Mouse (Mus musculus): ENCODE results near the gene Cgn. TPM values are rescaled to one million over a fixed set of nuclear protein-coding genes. Genes with fewer than 3 reads are reported as not detected.

Cgn gene
- polyA plus RNA-seq (2012; ENCODE audit: low replicate concordance): 0.06 and 0.09 TPM in 2 replicates

DNA sequence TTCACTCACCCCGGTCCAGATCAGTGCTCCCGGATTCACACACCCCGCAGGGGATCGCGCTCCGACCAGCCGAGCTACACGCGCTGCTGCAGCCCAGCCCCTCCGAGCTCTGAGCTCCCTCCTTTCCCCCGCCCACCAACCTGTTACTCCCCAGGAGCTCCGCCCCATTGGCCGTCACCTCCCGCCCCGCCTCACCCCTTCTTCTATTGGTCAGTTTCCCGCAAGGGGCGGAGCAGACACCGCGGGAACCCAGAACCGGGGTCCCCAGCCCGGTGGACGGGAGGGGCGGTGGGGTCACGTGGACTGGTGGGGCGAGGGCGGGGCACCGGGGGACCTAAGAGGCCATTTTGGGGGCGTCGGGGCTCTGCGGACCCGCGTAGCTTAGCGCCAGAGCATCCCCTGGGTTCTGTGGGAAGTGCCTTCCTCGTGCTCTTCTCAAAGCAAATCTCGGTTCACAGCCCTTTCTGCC is at the start of gene Cgn:
TSS of gene Cgn (minus strand) at position 126 of the 469 bp plus-strand sequence.

Other genes starting within 250 kb of the Cgn start
- 8.7 and 10.8 TPM in 2 replicates for gene Snx27, start 203.8 kb downstream of the Cgn start, polyA plus RNA-seq (2012; ENCODE audit: low replicate concordance)
- not detected in 2 replicates for gene Gm10972, start 143.4 kb downstream of the Cgn start, polyA plus RNA-seq (2012; ENCODE audit: low replicate concordance)
- gene Tuft1, start 127.6 kb downstream of the Cgn start, polyA plus RNA-seq (2012; ENCODE audit: low replicate concordance): 0.30 and 1.9 TPM in 2 replicates
- not detected in 2 replicates for gene Selenbp2, start 92.9 kb downstream of the Cgn start, polyA plus RNA-seq (2012; ENCODE audit: low replicate concordance)
- gene Pogz, start 51.1 kb upstream of the Cgn start, polyA plus RNA-seq (2012; ENCODE audit: low replicate concordance): 72.2 and 97.0 TPM in 2 replicates
- 101 and 189 TPM in 2 replicates for gene Psmb4, start 100.5 kb upstream of the Cgn start, polyA plus RNA-seq (2012; ENCODE audit: low replicate concordance)
- 0.91 and 6.6 TPM in 2 replicates for gene Selenbp1, start 146.6 kb upstream of the Cgn start, polyA plus RNA-seq (2012; ENCODE audit: low replicate concordance)
- gene Rfx5, start 167.6 kb upstream of the Cgn start, polyA plus RNA-seq (2012; ENCODE audit: low replicate concordance): 24.8 and 29.1 TPM in 2 replicates
- gene Pi4kb, start 188.2 kb upstream of the Cgn start, polyA plus RNA-seq (2012; ENCODE audit: low replicate concordance): 12.0 and 16.1 TPM in 2 replicates
- gene Zfp687, start 229.0 kb upstream of the Cgn start, polyA plus RNA-seq (2012; ENCODE audit: low replicate concordance): 32.8 and 36.3 TPM in 2 replicates